Mouse (Mus musculus): ENCODE results near the gene Tceal7.
"Not testable (repeated sequence)": the region's sequence is repeated elsewhere in the genome, so short reads cannot be mapped to it uniquely, and the experiment has no call there.

The Tceal7 gene

GRCm38 (mm10) chrX:136214729-136215677, at the start of gene Tceal7, which contains the start of gene Bex1:
Gene Tceal7 (plus strand): TSS chrX:136214779.
Gene Bex1 (minus strand): TSS chrX:136215513.
- DNase-seq (ENCODE audit: low read depth, low spot score): not testable (repeated sequence)

GRCm38 (mm10) chrX:136170625-136171024, 44.0 kb upstream of the Tceal7 start:
- no peak for DNase-seq (ENCODE audit: low read depth, low spot score)

- no peak for DNase-seq (ENCODE audit: low read depth, low spot score)
Measured at GRCm38 (mm10) chrX:136171189-136172117, 43.1 kb upstream of the Tceal7 start.

GRCm38 (mm10) chrX:136172118-136172551, 42.4 kb upstream of the Tceal7 start, which contains the start of gene Tceal8:
Gene Tceal8 (minus strand): TSS chrX:136172342.
- DNase-seq (ENCODE audit: low read depth, low spot score): no peak

GRCm38 (mm10) chrX:136172786-136173185, 41.8 kb upstream of the Tceal7 start:
- no peak for DNase-seq (ENCODE audit: low read depth, low spot score)

- no peak for DNase-seq (ENCODE audit: low read depth, low spot score)
Measured at GRCm38 (mm10) chrX:136180897-136181553, 33.6 kb upstream of the Tceal7 start.

GRCm38 (mm10) chrX:136183107-136183506, 31.5 kb upstream of the Tceal7 start:
- no peak for DNase-seq (ENCODE audit: low read depth, low spot score)

- no peak for DNase-seq (ENCODE audit: low read depth, low spot score)
Measured at GRCm38 (mm10) chrX:136195193-136195944, 19.2 kb upstream of the Tceal7 start.

GRCm38 (mm10) chrX:136196873-136197272, 17.7 kb upstream of the Tceal7 start:
- peak; percentile 24 for DNase-seq (ENCODE audit: low read depth, low spot score)

GRCm38 (mm10) chrX:136203257-136203656, 11.3 kb upstream of the Tceal7 start:
- DNase-seq (ENCODE audit: low read depth, low spot score): no peak

GRCm38 (mm10) chrX:136203664-136204066, 10.9 kb upstream of the Tceal7 start, which contains the start of gene Tceal5:
Gene Tceal5 (minus strand): TSS chrX:136203876.
- no peak for DNase-seq (ENCODE audit: low read depth, low spot score)

- DNase-seq (ENCODE audit: low read depth, low spot score): no peak
Measured at GRCm38 (mm10) chrX:136204406-136204805, 10.2 kb upstream of the Tceal7 start.

- no peak for DNase-seq (ENCODE audit: low read depth, low spot score)
Measured at GRCm38 (mm10) chrX:136213396-136213795, 1.2 kb upstream of the Tceal7 start.

- DNase-seq (ENCODE audit: low read depth, low spot score): no peak
Measured at GRCm38 (mm10) chrX:136216303-136216702, 1.7 kb downstream of the Tceal7 start.

GRCm38 (mm10) chrX:136223714-136224113, 9.1 kb downstream of the Tceal7 start:
- no peak for DNase-seq (ENCODE audit: low read depth, low spot score)

GRCm38 (mm10) chrX:136227768-136228167, 13.2 kb downstream of the Tceal7 start:
- DNase-seq (ENCODE audit: low read depth, low spot score): no peak

GRCm38 (mm10) chrX:136238118-136238517, 23.5 kb downstream of the Tceal7 start:
- DNase-seq (ENCODE audit: low read depth, low spot score): peak; percentile 17

GRCm38 (mm10) chrX:136243181-136243580, 28.6 kb downstream of the Tceal7 start:
- DNase-seq (ENCODE audit: low read depth, low spot score): no peak

- peak; percentile 80 for DNase-seq (ENCODE audit: low read depth, low spot score)
Measured at GRCm38 (mm10) chrX:136244574-136245229, 30.1 kb downstream of the Tceal7 start, which contains the start of gene Tceal9. Gene Tceal9 (plus strand): TSS chrX:136245079.

All from A20 (cell line).